Mouse (Mus musculus): ENCODE measurements around the gene Casd1. TPM values are rescaled to one million over a fixed set of nuclear protein-coding genes. Genes with fewer than 3 reads are reported as not detected.

Gene Casd1
- polyA plus RNA-seq, 2 experiments, result 36.3 to 44.2 TPM

GRCm38 (mm10) chr6:4600085-4600657, 468 bp upstream of the Casd1 start:
- H3K9ac ChIP-seq (ENCODE audit: low read depth, low read length, severe bottlenecking), result peak overlapping the region; percentile 99
- no peak for TF ChIP-seq POLR2A (IDR thresholded peaks at IDR 0.05; ENCODE audit: borderline replicate concordance, extremely low read depth, insufficient read depth, insufficient read length)
- DNase-seq (ENCODE audit: low spot score) (no peak), ATAC-seq (ENCODE audit: low FRiP score, low read depth) (no peak)
- 11% methylated on average over 7 of the region's 7 CpGs for WGBS
- H3K4me1 ChIP-seq (ENCODE audit: control insufficient read depth, insufficient read depth, low read length), result peaks cover 33% of the 10 kb centered on the region
- H3K27ac ChIP-seq (replicated peaks; ENCODE audit: low read depth, low read length), result peak overlapping the region; percentile 97
- H3K36me3 ChIP-seq (ENCODE audit: control insufficient read depth, insufficient read depth, low read length), result no peaks in the 10 kb centered on the region
- H3K4me2 ChIP-seq (replicated peaks; ENCODE audit: low read depth, low read length, severe bottlenecking), result peak overlapping the region; percentile 97
- H3K4me3 ChIP-seq (replicated peaks; ENCODE audit: low read length), result peak overlapping the region; percentile 79
- no peaks in the 10 kb centered on the region for H3K27me3 ChIP-seq (ENCODE audit: control insufficient read depth, insufficient read depth, low read length)
- no peaks in the 10 kb centered on the region for H3K9me3 ChIP-seq (ENCODE audit: control insufficient read depth, low read length)

GRCm38 (mm10) chr6:4601297-4601931, 775 bp downstream of the Casd1 start:
- H3K4me2 ChIP-seq (replicated peaks; ENCODE audit: low read depth, low read length, severe bottlenecking), result peak overlapping the region; percentile 97
- H3K27me3 ChIP-seq (ENCODE audit: control insufficient read depth, insufficient read depth, low read length), result no peaks in the 10 kb centered on the region
- no peaks in the 10 kb centered on the region for H3K9me3 ChIP-seq (ENCODE audit: control insufficient read depth, low read length)
- WGBS, result 5% methylated on average over 39 of the region's 58 CpGs
- peaks cover 36% of the 10 kb centered on the region for H3K4me1 ChIP-seq (ENCODE audit: control insufficient read depth, insufficient read depth, low read length)
- peak; percentile 78 for ATAC-seq (ENCODE audit: low FRiP score, low read depth)
- peak overlapping the region; percentile 99 for H3K9ac ChIP-seq (ENCODE audit: low read depth, low read length, severe bottlenecking)
- 0 out of 2 replicates have a peak, but pooled peaks have one; percentile 6 for TF ChIP-seq POLR2A (IDR thresholded peaks at IDR 0.05; ENCODE audit: borderline replicate concordance, extremely low read depth, insufficient read depth, insufficient read length)
- no peaks in the 10 kb centered on the region for H3K36me3 ChIP-seq (ENCODE audit: control insufficient read depth, insufficient read depth, low read length)
- peak overlapping the region; percentile 97 for H3K27ac ChIP-seq (replicated peaks; ENCODE audit: low read depth, low read length)
- peak overlapping the region; percentile 79 for H3K4me3 ChIP-seq (replicated peaks; ENCODE audit: low read length)
- DNase-seq (ENCODE audit: low spot score), result no peak

GRCm38 (mm10) chr6:4602012-4602411, 1.4 kb downstream of the Casd1 start:
- H3K36me3 ChIP-seq (ENCODE audit: control insufficient read depth, insufficient read depth, low read length), result no peaks in the 10 kb centered on the region
- H3K27me3 ChIP-seq (ENCODE audit: control insufficient read depth, insufficient read depth, low read length), result no peaks in the 10 kb centered on the region
- H3K4me2 ChIP-seq (replicated peaks; ENCODE audit: low read depth, low read length, severe bottlenecking), result peak overlapping the region; percentile 97
- H3K9ac ChIP-seq (ENCODE audit: low read depth, low read length, severe bottlenecking), result peak overlapping the region; percentile 99; the same call in 1 of the 2 replicates
- H3K9me3 ChIP-seq (ENCODE audit: control insufficient read depth, low read length), result no peaks in the 10 kb centered on the region
- no peak for TF ChIP-seq POLR2A (IDR thresholded peaks at IDR 0.05; ENCODE audit: borderline replicate concordance, extremely low read depth, insufficient read depth, insufficient read length)
- no peak overlapping the region; the same call in 1 of the 2 replicates for H3K27ac ChIP-seq (replicated peaks; ENCODE audit: low read depth, low read length)
- H3K4me1 ChIP-seq (ENCODE audit: control insufficient read depth, insufficient read depth, low read length), result peaks cover 40% of the 10 kb centered on the region
- H3K4me3 ChIP-seq (replicated peaks; ENCODE audit: low read length), result peak overlapping the region; percentile 79
- whole genome bisulfite sequencing, result 37% methylated on average over 5 of the region's 5 CpGs
- no peak for ATAC-seq (ENCODE audit: low FRiP score, low read depth)
- DNase-seq (ENCODE audit: low spot score), result no peak

GRCm38 (mm10) chr6:4606394-4606793, 5.8 kb downstream of the Casd1 start:
- H3K27me3 ChIP-seq (ENCODE audit: control insufficient read depth, insufficient read depth, low read length), result no peaks in the 10 kb centered on the region
- H3K9ac ChIP-seq (ENCODE audit: low read depth, low read length, severe bottlenecking), result no peak overlapping the region
- no peak overlapping the region for H3K27ac ChIP-seq (replicated peaks; ENCODE audit: low read depth, low read length)
- ATAC-seq (ENCODE audit: low FRiP score, low read depth) (no peak), DNase-seq (ENCODE audit: low spot score) (no peak)
- 66% methylated on average over 4 of the region's 4 CpGs for WGBS
- TF ChIP-seq POLR2A (IDR thresholded peaks at IDR 0.05; ENCODE audit: borderline replicate concordance, extremely low read depth, insufficient read depth, insufficient read length), result no peak
- no peak overlapping the region for H3K4me3 ChIP-seq (replicated peaks; ENCODE audit: low read length)
- no peaks in the 10 kb centered on the region for H3K9me3 ChIP-seq (ENCODE audit: control insufficient read depth, low read length)
- H3K4me1 ChIP-seq (ENCODE audit: control insufficient read depth, insufficient read depth, low read length), result peaks cover 32% of the 10 kb centered on the region
- H3K4me2 ChIP-seq (replicated peaks; ENCODE audit: low read depth, low read length, severe bottlenecking), result no peak overlapping the region
- H3K36me3 ChIP-seq (ENCODE audit: control insufficient read depth, insufficient read depth, low read length), result no peaks in the 10 kb centered on the region

- DNase-seq (ENCODE audit: low spot score) (no peak), ATAC-seq (ENCODE audit: low FRiP score, low read depth) (no peak)
- H3K27ac ChIP-seq (replicated peaks; ENCODE audit: low read depth, low read length), result no peak overlapping the region
- TF ChIP-seq POLR2A (IDR thresholded peaks at IDR 0.05; ENCODE audit: borderline replicate concordance, extremely low read depth, insufficient read depth, insufficient read length), result no peak
- H3K36me3 ChIP-seq (ENCODE audit: control insufficient read depth, insufficient read depth, low read length), result peaks cover 9% of the 10 kb centered on the region; the same call in 1 of the 2 replicates
- H3K4me1 ChIP-seq (ENCODE audit: control insufficient read depth, insufficient read depth, low read length), result peaks cover 10% of the 10 kb centered on the region
- H3K9ac ChIP-seq (ENCODE audit: low read depth, low read length, severe bottlenecking), result no peak overlapping the region
- no peak overlapping the region for H3K4me2 ChIP-seq (replicated peaks; ENCODE audit: low read depth, low read length, severe bottlenecking)
- H3K4me3 ChIP-seq (replicated peaks; ENCODE audit: low read length), result no peak overlapping the region
- peaks cover 4% of the 10 kb centered on the region; the same call in 1 of the 2 replicates for H3K9me3 ChIP-seq (ENCODE audit: control insufficient read depth, low read length)
- H3K27me3 ChIP-seq (ENCODE audit: control insufficient read depth, insufficient read depth, low read length), result no peaks in the 10 kb centered on the region
- 84% methylated on average over 4 of the region's 4 CpGs for WGBS
These were observed 9.7 kb downstream of the Casd1 start for GRCm38 (mm10) chr6:4610216-4610896.
